Mouse (Mus musculus) intestine, postnatal 0 days (tissue): ENCODE data around the gene Galr3. TPM values are rescaled to one million over a fixed set of nuclear protein-coding genes. Genes with fewer than 3 reads are reported as not detected.

ENCODE experiments used
- ATAC-seq: fragments of 200-750 bp; cut with Nextera tagmentation; 2 replicates; pipeline ENCODE4 v1.8.0; 2017; ENCODE audit warnings: mild to moderate bottlenecking, moderate TSS enrichment, moderate library complexity
- H3K27ac ChIP-seq: fragments of 300-500 bp; sonication (generic); 2 replicates; pipeline ENCODE4 v1.5.1; 2014; ENCODE audit warnings: mild to moderate bottlenecking, low read depth, low read length, moderate library complexity
- H3K27me3 ChIP-seq: fragments of 300-500 bp; sonication (generic); replicated peaks from 2 replicates; pipeline ENCODE4 v1.6.1; 2014; ENCODE audit warnings: low read length, mixed read lengths; ENCODE audit not compliant: control insufficient read depth, insufficient read depth
- H3K36me3 ChIP-seq: fragments of 300-500 bp; sonication (generic); 2 replicates; pipeline ENCODE4 v1.6.1; 2014; ENCODE audit warnings: mild to moderate bottlenecking, moderate library complexity; ENCODE audit not compliant: control insufficient read depth, insufficient read depth
- H3K4me1 ChIP-seq: fragments of 300-500 bp; sonication (generic); replicated peaks from 2 replicates; pipeline ENCODE4 v1.6.1; 2014; ENCODE audit warnings: antibody characterized with exemption, low read length, mixed read lengths; ENCODE audit not compliant: control insufficient read depth, insufficient read depth
- H3K4me2 ChIP-seq: fragments of 300-500 bp; sonication (generic); replicated peaks from 2 replicates; pipeline ENCODE4 v1.6.1; 2014; ENCODE audit warnings: low read depth, mild to moderate bottlenecking, moderate library complexity
- H3K4me3 ChIP-seq: fragments of 300-500 bp; sonication (generic); 2 replicates; pipeline ENCODE4 v1.5.1; 2014; ENCODE audit warnings: low read depth, low read length
- H3K9ac ChIP-seq: fragments of 300-500 bp; sonication (generic); 2 replicates; pipeline ENCODE4 v1.6.1; 2014; ENCODE audit warnings: mild to moderate bottlenecking, low read depth, low read length
- H3K9me3 ChIP-seq: fragments of 300-500 bp; sonication (generic); 2 replicates; pipeline ENCODE4 v1.6.1; 2016; ENCODE audit warnings: mixed run types; ENCODE audit not compliant: control insufficient read depth
- CTCF ChIP-seq: sonication (generic); IDR thresholded peaks from 2 replicates; pipeline ENCODE4 v1.5.1; 2016; ENCODE audit warnings: low read depth, mild to moderate bottlenecking, control low read depth, antibody characterized with exemption, moderate library complexity
- WGBS: fragments of 180-500 bp; shearing (Covaris S2); extraction: QIAGEN DNeasy Blood & Tissue Kit; methylation state at CpG from one replicate; pipeline ENCODE4 v1.1.7; 2014; 5-methylcytosine and 5-hydroxymethylcytosine counted together
- polyA plus RNA-seq: library from polyadenylated mRNA; unstranded; fragments of >200 nt; fragmentation: Nextera tagmentation; extraction: Ambion mirVana; gene quantifications from 2 replicates; pipeline ENCODE4 v1.2.1, GENCODE M21; 2015

Gene Galr3
- polyA plus RNA-seq, 1 experiment from 2014 or later, result 2.2 TPM

GRCm38 (mm10) chr15:79000357-79000791 is 41.3 kb upstream of the Galr3 start:
- Histone ChIP-seq H3K27ac (no peak overlapping the region), H3K4me3 (no peak overlapping the region), H3K4me1 (no peaks in the 10 kb centered on the region), H3K9ac (no peak overlapping the region), H3K36me3 (peaks cover 69% of the 10 kb centered on the region), H3K27me3 (no peaks in the 10 kb centered on the region), H3K9me3 (no peaks in the 10 kb centered on the region), H3K4me2 (no peak overlapping the region)
- 82% methylated on average over 7 of the region's 7 CpGs for WGBS
- TF ChIP-seq CTCF, result no peak
- ATAC-seq, result no peak

DNA sequence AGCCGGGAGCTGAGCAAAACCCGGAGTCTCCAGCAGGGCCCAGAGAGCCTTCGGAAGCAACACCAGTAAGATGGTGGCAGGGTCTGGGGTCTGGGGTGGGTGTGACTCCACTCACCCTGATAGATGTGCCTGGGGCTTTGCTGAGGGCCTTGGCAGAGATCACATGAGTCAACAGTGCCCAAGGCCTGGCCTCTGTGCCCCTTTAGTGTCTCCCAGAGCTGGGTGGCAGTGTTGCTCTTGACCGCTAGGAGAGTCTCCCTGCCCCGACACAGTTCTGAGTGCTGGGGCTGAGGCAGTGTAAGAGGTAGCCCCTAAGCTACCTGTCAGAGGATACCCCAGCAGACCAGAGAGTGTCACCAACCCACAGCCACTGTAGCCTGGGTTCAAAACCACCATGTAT is 40.1 kb upstream of the Galr3 start:
- Histone ChIP-seq H3K27me3 (no peaks in the 10 kb centered on the region), H3K4me2 (no peak overlapping the region), H3K9ac (no peak overlapping the region), H3K36me3 (peaks cover 75% of the 10 kb centered on the region), H3K9me3 (no peaks in the 10 kb centered on the region), H3K4me3 (no peak overlapping the region), H3K27ac (no peak overlapping the region), H3K4me1 (no peaks in the 10 kb centered on the region)
- ATAC-seq, result no peak
- WGBS, result 91% methylated on average over 5 of the region's 5 CpGs
- TF ChIP-seq CTCF, result no peak

DNA sequence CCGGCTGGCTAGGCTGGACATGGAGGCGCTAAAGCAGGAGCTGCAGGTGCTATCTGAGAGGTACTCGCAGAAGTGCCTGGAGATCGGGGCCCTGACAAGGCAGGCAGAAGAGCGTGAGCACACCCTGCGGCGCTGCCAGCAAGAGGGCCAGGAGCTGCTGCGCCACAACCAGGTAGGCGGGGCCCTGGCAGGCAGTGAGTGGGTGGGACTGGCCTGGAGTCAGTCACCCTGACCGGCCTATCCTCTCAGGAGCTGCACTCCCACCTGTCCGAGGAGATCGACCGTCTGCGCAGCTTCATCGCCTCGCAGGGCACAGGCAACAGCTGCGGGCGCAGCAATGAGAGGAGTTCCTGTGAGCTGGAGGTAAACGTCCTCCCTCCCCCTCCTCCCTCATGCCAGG is 39.6 kb upstream of the Galr3 start:
- H3K9me3 ChIP-seq, result no peaks in the 10 kb centered on the region
- no peak for TF ChIP-seq CTCF
- H3K4me1 ChIP-seq, result no peaks in the 10 kb centered on the region
- H3K27ac ChIP-seq, result no peak overlapping the region
- H3K4me2 ChIP-seq, result no peak overlapping the region
- H3K27me3 ChIP-seq, result no peaks in the 10 kb centered on the region
- no peak overlapping the region for H3K4me3 ChIP-seq
- 53% methylated on average over 19 of the region's 19 CpGs for WGBS
- peaks cover 80% of the 10 kb centered on the region for H3K36me3 ChIP-seq
- no peak for ATAC-seq
- no peak overlapping the region for H3K9ac ChIP-seq

GRCm38 (mm10) chr15:79003079-79003478 is 38.6 kb upstream of the Galr3 start:
- TF ChIP-seq CTCF, result no peak
- Histone ChIP-seq H3K4me2 (no peak overlapping the region), H3K9me3 (no peaks in the 10 kb centered on the region), H3K4me3 (no peak overlapping the region), H3K27me3 (no peaks in the 10 kb centered on the region), H3K4me1 (no peaks in the 10 kb centered on the region), H3K27ac (no peak overlapping the region), H3K9ac (no peak overlapping the region), H3K36me3 (peaks cover 80% of the 10 kb centered on the region)
- 95% methylated on average over 3 of the region's 3 CpGs for WGBS
- no peak for ATAC-seq

DNA sequence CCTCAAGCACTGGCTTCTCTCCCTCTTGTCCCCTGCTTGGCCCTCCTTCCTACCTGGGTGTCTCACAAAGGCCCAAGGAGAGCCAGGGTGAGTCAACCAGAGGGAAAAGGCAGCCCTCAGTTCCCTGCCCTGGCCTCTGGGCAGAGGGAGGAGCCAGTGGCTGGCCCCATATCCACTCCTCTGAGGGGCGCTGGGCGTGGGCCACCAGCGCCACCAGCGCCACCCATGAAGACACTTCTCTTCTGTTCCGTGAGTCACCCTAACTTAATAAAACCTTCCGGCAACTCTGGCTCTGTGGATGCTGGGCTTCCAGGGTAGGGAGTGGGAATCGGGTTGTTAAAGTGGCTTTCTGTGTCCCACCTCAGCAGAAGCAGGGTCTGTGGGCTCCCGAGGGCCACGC is 36.1 kb upstream of the Galr3 start:
- Histone ChIP-seq H3K36me3 (peaks cover 62% of the 10 kb centered on the region), H3K4me1 (no peaks in the 10 kb centered on the region), H3K4me3 (no peak overlapping the region), H3K9ac (no peak overlapping the region), H3K9me3 (no peaks in the 10 kb centered on the region), H3K27me3 (no peaks in the 10 kb centered on the region), H3K4me2 (no peak overlapping the region), H3K27ac (no peak overlapping the region)
- TF ChIP-seq CTCF, result no peak
- 69% methylated on average over 9 of the region's 9 CpGs for WGBS
- no peak for ATAC-seq

DNA sequence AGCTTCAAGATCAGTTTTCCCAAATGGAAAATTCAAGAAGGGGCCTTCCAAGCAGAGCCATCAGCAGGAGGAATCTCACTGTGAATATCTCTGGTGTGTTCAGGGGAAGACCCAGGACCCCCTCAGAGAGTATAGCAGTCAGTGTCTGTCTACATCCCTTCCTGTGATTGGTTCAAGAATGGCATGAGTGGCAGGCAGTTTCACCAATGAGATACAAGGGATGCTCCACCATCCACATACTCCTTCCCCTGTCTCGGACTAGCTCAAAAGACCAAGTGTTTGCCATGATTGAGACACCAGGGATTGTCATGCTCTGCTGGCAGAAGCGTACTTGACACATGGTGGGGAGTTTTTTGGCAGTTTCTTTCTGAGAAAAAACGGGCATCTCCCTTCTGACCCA is 35.0 kb upstream of the Galr3 start:
- no peaks in the 10 kb centered on the region for H3K27me3 ChIP-seq
- peaks cover 53% of the 10 kb centered on the region for H3K36me3 ChIP-seq
- no peak overlapping the region for H3K4me2 ChIP-seq
- no peak overlapping the region for H3K9ac ChIP-seq
- no peak for ATAC-seq
- H3K27ac ChIP-seq, result no peak overlapping the region
- no peaks in the 10 kb centered on the region for H3K9me3 ChIP-seq
- no peak overlapping the region for H3K4me3 ChIP-seq
- no peak for TF ChIP-seq CTCF
- H3K4me1 ChIP-seq, result no peaks in the 10 kb centered on the region
- WGBS, result 79% methylated on average over 3 of the region's 3 CpGs

DNA sequence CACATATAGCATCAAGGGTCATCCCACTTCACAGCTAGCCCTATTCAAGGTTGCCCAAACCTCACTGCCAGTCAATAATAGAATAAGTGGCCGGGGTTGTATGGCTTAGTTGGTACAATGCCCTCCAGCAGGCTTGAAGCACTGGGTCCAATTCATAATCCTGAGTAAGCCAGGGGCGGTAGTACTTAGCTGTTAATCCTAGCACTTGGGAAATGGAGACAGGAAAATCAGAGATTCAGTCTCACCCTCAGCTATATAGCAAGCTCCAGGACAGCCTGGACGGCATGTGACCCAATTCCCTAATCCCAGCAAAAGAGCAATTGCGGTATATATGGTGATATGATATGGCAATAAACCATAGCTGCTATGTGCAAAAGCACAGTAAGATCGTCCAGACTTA is 34.6 kb upstream of the Galr3 start:
- H3K4me1 ChIP-seq, result no peaks in the 10 kb centered on the region
- H3K4me3 ChIP-seq, result no peak overlapping the region
- H3K27ac ChIP-seq, result no peak overlapping the region
- no peaks in the 10 kb centered on the region for H3K27me3 ChIP-seq
- peaks cover 49% of the 10 kb centered on the region for H3K36me3 ChIP-seq
- H3K4me2 ChIP-seq, result no peak overlapping the region
- no peaks in the 10 kb centered on the region for H3K9me3 ChIP-seq
- ATAC-seq, result no peak
- no peak for TF ChIP-seq CTCF
- 74% methylated on average over 5 of the region's 5 CpGs for WGBS
- no peak overlapping the region for H3K9ac ChIP-seq
